Mouse (Mus musculus) brain, embryonic 14.5 days (tissue): ENCODE measurements around the gene Slc9b2.

ENCODE experiments used
- CTCF ChIP-seq: fragments of 200-500 bp; IDR thresholded peaks from 2 replicates; pipeline ENCODE4 v1.5.1; 2012; ENCODE audit warnings: inconsistent platforms, mild to moderate bottlenecking, moderate library complexity, borderline replicate concordance; ENCODE audit not compliant: insufficient read depth, insufficient read length; ENCODE audit errors: extremely low read depth
- POLR2A ChIP-seq: fragments of 200-500 bp; IDR thresholded peaks from 2 replicates; pipeline ENCODE4 v1.6.1; 2012; ENCODE audit warnings: mild to moderate bottlenecking, inconsistent platforms, borderline replicate concordance; ENCODE audit not compliant: poor library complexity, insufficient read depth, insufficient read length, severe bottlenecking; ENCODE audit errors: extremely low read depth

GRCm38 (mm10) chr3:135393186-135393585 is 85.7 kb downstream of the Slc9b2 start:
- TF ChIP-seq CTCF (no peak), POLR2A (no peak)
